Mouse (Mus musculus) heart, embryonic 12.5 days (tissue): ENCODE data around the gene Sfmbt2. TPM values are rescaled to one million over a fixed set of nuclear protein-coding genes. Genes with fewer than 3 reads are reported as not detected.
"Not testable (repeated sequence)": the region's sequence is repeated elsewhere in the genome, so short reads cannot be mapped to it uniquely, and the experiment has no call there.

ENCODE experiments used
- ATAC-seq: fragments of 200-750 bp; cut with Nextera tagmentation; 2 replicates; pipeline ENCODE4 v1.8.0; 2017; ENCODE audit warnings: moderate TSS enrichment, moderate library complexity; ENCODE audit not compliant: insufficient number of reproducible peaks, low FRiP score
- H3K27ac ChIP-seq: fragments of 300-500 bp; sonication (generic); 2 replicates; pipeline ENCODE4 v1.5.1; 2016; ENCODE audit warnings: mild to moderate bottlenecking, moderate library complexity; ENCODE audit not compliant: poor library complexity, severe bottlenecking
- H3K27me3 ChIP-seq: fragments of 300-500 bp; sonication (generic); replicated peaks from 2 replicates; pipeline ENCODE4 v1.6.1; 2016; ENCODE audit warnings: mild to moderate bottlenecking, moderate library complexity
- H3K36me3 ChIP-seq: fragments of 300-500 bp; sonication (generic); 2 replicates; pipeline ENCODE4 v1.6.1; 2016; ENCODE audit warnings: mild to moderate bottlenecking, moderate library complexity
- H3K4me1 ChIP-seq: fragments of 300-500 bp; sonication (generic); replicated peaks from 2 replicates; pipeline ENCODE4 v1.6.1; 2016; ENCODE audit warnings: mild to moderate bottlenecking
- H3K4me2 ChIP-seq: fragments of 300-500 bp; sonication (generic); 2 replicates; pipeline ENCODE4 v1.6.1; 2016; ENCODE audit warnings: mild to moderate bottlenecking, moderate library complexity
- H3K4me3 ChIP-seq: fragments of 300-500 bp; sonication (generic); 2 replicates; pipeline ENCODE4 v1.5.1; 2016; ENCODE audit warnings: mild to moderate bottlenecking
- H3K9ac ChIP-seq: fragments of 300-500 bp; sonication (generic); 2 replicates; pipeline ENCODE4 v1.6.1; 2016; ENCODE audit warnings: mild to moderate bottlenecking, moderate library complexity
- H3K9me3 ChIP-seq: fragments of 300-500 bp; sonication (generic); replicated peaks from 2 replicates; pipeline ENCODE4 v1.6.1; 2016; ENCODE audit warnings: mild to moderate bottlenecking, moderate library complexity
- WGBS: fragments of 180-500 bp; shearing (Covaris S2); methylation state at CpG from one replicate; pipeline ENCODE4 v1.1.7; 2016; 5-methylcytosine and 5-hydroxymethylcytosine counted together
- polyA plus RNA-seq: library from polyadenylated mRNA; unstranded; fragments of >200 nt; fragmentation: Nextera tagmentation; extraction: Ambion mirVana; gene quantifications from 2 replicates; pipeline ENCODE4 v1.2.1, GENCODE M21; 2016

Gene Sfmbt2
- 2.0 and 2.6 TPM in 2 replicates for polyA plus RNA-seq

- no peaks in the 10 kb centered on the region for H3K9me3 ChIP-seq
- H3K4me2 ChIP-seq: peak within 1 kb of the TSS; percentile 100; the same call in 1 of the 2 replicates
- H3K27ac ChIP-seq: no peak within 1 kb of the TSS
- H3K4me3 ChIP-seq: peak within 1 kb of the TSS; percentile 9; the same call in 1 of the 2 replicates
- no peaks in the 10 kb centered on the region for H3K36me3 ChIP-seq
- H3K4me1 ChIP-seq: peaks cover 14% of the 10 kb centered on the region
- no peak for ATAC-seq
- no peak within 1 kb of the TSS for H3K9ac ChIP-seq
- peaks cover 70% of the 10 kb centered on the region for H3K27me3 ChIP-seq
- under 1% methylated on average over 10 of the region's 10 CpGs for WGBS
Observed at GRCm38 (mm10) chr2:10370176-10370575, at the start of gene Sfmbt2. Sfmbt2 (plus strand) TSS chr2:10370510.

GRCm38 (mm10) chr2:10321093-10321492 is 49.2 kb upstream of the Sfmbt2 start:
- H3K4me3 ChIP-seq: no peak overlapping the region
- ATAC-seq: no peak

DNA sequence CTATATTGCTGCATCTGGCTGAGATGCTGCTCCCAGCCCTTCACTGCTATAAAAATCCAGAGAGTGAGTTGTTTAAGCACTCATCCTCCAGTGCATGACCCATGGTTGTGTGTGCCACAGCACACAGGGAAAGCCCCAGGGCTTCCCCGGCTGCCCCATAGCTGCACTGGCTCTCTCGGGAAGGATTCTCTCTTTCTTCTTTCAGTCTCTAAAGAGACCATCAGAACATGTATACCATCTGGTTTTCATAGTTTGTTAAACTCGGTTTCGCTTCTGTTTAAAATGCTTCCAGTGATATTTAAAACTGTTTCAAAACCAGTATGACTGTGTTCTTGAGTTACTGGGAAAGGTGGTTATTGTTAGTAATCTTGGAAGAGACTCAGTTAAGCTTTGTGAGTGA is 47.1 kb upstream of the Sfmbt2 start:
- 73% methylated on average over 4 of the region's 4 CpGs for WGBS
- Histone ChIP-seq H3K4me2 (no peak overlapping the region), H3K27ac (no peak overlapping the region), H3K9me3 (no peaks in the 10 kb centered on the region), H3K9ac (no peak overlapping the region), H3K4me3 (no peak overlapping the region), H3K4me1 (no peaks in the 10 kb centered on the region), H3K36me3 (no peaks in the 10 kb centered on the region), H3K27me3 (peaks cover 36% of the 10 kb centered on the region)
- ATAC-seq: no peak

More at GRCm38 (mm10) chr2:10321093-10321492, 49.2 kb upstream of the Sfmbt2 start:
- Histone ChIP-seq H3K4me2 (no peak overlapping the region), H3K36me3 (no peaks in the 10 kb centered on the region), H3K4me1 (no peaks in the 10 kb centered on the region), H3K9ac (no peak overlapping the region), H3K9me3 (no peaks in the 10 kb centered on the region), H3K27me3 (peaks cover 24% of the 10 kb centered on the region), H3K27ac (no peak overlapping the region)
- WGBS: 65% methylated on average over 6 of the region's 6 CpGs

DNA sequence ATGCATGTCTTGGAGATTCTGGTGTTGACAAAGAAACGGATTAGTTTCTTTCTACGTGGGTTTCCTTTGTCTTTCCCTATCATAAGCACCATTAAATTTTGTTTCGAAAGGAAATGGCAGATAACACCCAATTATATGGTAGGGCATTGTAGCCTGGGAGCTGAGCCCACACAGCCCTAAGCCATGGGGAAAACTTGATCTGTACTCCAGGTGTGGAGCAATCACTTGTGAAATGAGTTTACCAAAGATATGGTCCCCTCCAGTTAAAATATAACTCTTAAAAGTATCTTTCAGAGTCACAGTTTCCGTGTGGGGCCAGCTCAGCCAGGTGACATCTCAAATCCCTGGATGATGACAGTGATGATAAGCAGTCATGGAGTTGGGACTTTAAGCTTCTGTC is 45.3 kb upstream of the Sfmbt2 start:
- H3K9ac ChIP-seq: no peak overlapping the region
- no peak for ATAC-seq
- no peaks in the 10 kb centered on the region for H3K9me3 ChIP-seq
- WGBS: 60% methylated on average over 4 of the region's 4 CpGs
- H3K4me1 ChIP-seq: no peaks in the 10 kb centered on the region
- no peaks in the 10 kb centered on the region for H3K36me3 ChIP-seq
- peaks cover 37% of the 10 kb centered on the region for H3K27me3 ChIP-seq
- no peak overlapping the region for H3K27ac ChIP-seq
- no peak overlapping the region for H3K4me3 ChIP-seq
- no peak overlapping the region for H3K4me2 ChIP-seq

- 20% methylated on average over 5 of the region's 5 CpGs for WGBS
- H3K4me1 ChIP-seq: 0 out of 2 replicates have a peak, but pooled peaks cover 4% of the 10 kb centered on the region
- H3K9ac ChIP-seq: no peak overlapping the region
- peaks cover 55% of the 10 kb centered on the region for H3K27me3 ChIP-seq
- no peaks in the 10 kb centered on the region for H3K36me3 ChIP-seq
- no peak overlapping the region for H3K4me2 ChIP-seq
- H3K9me3 ChIP-seq: no peaks in the 10 kb centered on the region
- no peak overlapping the region for H3K4me3 ChIP-seq
- peak; percentile 36; the same call in 1 of the 2 replicates for ATAC-seq
- H3K27ac ChIP-seq: no peak overlapping the region
Observed at GRCm38 (mm10) chr2:10330216-10330615, 40.1 kb upstream of the Sfmbt2 start.

GRCm38 (mm10) chr2:10334299-10334698 is 36.0 kb upstream of the Sfmbt2 start:
- ATAC-seq: no peak

GRCm38 (mm10) chr2:10335037-10335608 is 35.2 kb upstream of the Sfmbt2 start:
- 0 out of 2 replicates have a peak, but pooled peaks cover 4% of the 10 kb centered on the region for H3K4me1 ChIP-seq
- no peak for ATAC-seq
- H3K4me3 ChIP-seq: no peak overlapping the region
- H3K9ac ChIP-seq: no peak overlapping the region
- no peaks in the 10 kb centered on the region for H3K36me3 ChIP-seq
- WGBS: 53% methylated on average over 4 of the region's 4 CpGs
- no peak overlapping the region for H3K27ac ChIP-seq
- no peak overlapping the region for H3K4me2 ChIP-seq
- no peaks in the 10 kb centered on the region for H3K9me3 ChIP-seq
- peaks cover 51% of the 10 kb centered on the region for H3K27me3 ChIP-seq

More at GRCm38 (mm10) chr2:10334299-10334698, 36.0 kb upstream of the Sfmbt2 start:
- Histone ChIP-seq H3K27ac (no peak overlapping the region), H3K4me1 (0 out of 2 replicates have a peak, but pooled peaks cover 4% of the 10 kb centered on the region), H3K4me3 (no peak overlapping the region), H3K4me2 (no peak overlapping the region), H3K27me3 (peaks cover 45% of the 10 kb centered on the region), H3K9me3 (no peaks in the 10 kb centered on the region), H3K9ac (no peak overlapping the region), H3K36me3 (no peaks in the 10 kb centered on the region)
- WGBS: 22% methylated on average over 6 of the region's 6 CpGs

DNA sequence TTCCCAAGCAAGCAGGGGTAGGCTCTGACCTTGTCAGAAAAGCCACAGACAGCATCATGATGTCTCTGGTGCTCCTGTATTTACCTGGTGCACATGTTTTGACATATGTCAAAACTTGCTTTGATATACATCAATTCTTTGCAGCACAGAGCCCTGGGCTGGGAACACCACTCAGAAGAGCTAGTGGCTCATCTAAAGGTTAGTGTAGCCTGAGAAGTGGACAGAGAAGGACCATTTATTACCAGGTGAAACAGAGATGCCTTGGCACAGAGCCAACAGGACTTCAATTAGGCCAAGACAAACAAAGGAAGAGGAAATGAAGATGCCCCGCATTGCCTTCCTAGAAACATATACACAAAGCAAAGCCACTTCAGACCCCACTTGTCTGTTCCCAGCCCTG is 30.3 kb upstream of the Sfmbt2 start:
- H3K4me2 ChIP-seq: no peak overlapping the region
- no peak overlapping the region for H3K4me3 ChIP-seq
- H3K27me3 ChIP-seq: peaks cover 26% of the 10 kb centered on the region
- no peak overlapping the region for H3K27ac ChIP-seq
- H3K9me3 ChIP-seq: no peaks in the 10 kb centered on the region
- H3K4me1 ChIP-seq: no peaks in the 10 kb centered on the region
- ATAC-seq: no peak
- WGBS: 75% methylated on average over 1 of the region's 1 CpGs
- no peak overlapping the region for H3K9ac ChIP-seq
- H3K36me3 ChIP-seq: no peaks in the 10 kb centered on the region

- no peaks in the 10 kb centered on the region for H3K36me3 ChIP-seq
- H3K4me3 ChIP-seq: no peak overlapping the region
- ATAC-seq: no peak
- no peaks in the 10 kb centered on the region for H3K4me1 ChIP-seq
- H3K9me3 ChIP-seq: no peaks in the 10 kb centered on the region
- WGBS: 79% methylated on average over 5 of the region's 5 CpGs
- H3K27ac ChIP-seq: no peak overlapping the region
- H3K4me2 ChIP-seq: no peak overlapping the region
- peaks cover 18% of the 10 kb centered on the region for H3K27me3 ChIP-seq
- H3K9ac ChIP-seq: no peak overlapping the region
Observed at GRCm38 (mm10) chr2:10343523-10343922, 26.8 kb upstream of the Sfmbt2 start.

DNA sequence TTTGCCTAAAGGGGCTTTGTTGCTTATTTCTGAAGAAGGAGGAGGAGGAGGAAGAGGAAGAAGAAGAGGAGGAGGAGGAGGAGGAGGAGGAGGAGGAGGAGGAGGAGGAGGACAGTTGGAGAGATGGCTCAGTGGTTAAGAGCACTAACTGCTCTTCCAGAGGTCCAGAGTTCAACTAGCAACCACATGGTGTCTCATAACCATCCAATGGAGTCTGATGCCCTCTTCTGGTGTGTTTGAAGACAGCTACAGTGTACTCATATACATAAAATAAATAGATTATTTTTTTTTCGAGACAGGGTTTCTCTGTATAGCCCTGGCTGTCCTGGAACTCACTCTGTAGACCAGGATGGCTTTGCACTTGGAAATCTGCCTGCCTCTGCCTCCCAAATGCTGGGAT is 26.2 kb upstream of the Sfmbt2 start:
- not testable (repeated sequence) for H3K4me1 ChIP-seq, H3K27ac ChIP-seq, H3K4me2 ChIP-seq, H3K4me3 ChIP-seq, ATAC-seq, H3K9ac ChIP-seq, H3K9me3 ChIP-seq, H3K36me3 ChIP-seq
- 83% methylated on average over 1 of the region's 1 CpGs for WGBS
- H3K27me3 ChIP-seq: peaks cover 18% of the 10 kb centered on the region

DNA sequence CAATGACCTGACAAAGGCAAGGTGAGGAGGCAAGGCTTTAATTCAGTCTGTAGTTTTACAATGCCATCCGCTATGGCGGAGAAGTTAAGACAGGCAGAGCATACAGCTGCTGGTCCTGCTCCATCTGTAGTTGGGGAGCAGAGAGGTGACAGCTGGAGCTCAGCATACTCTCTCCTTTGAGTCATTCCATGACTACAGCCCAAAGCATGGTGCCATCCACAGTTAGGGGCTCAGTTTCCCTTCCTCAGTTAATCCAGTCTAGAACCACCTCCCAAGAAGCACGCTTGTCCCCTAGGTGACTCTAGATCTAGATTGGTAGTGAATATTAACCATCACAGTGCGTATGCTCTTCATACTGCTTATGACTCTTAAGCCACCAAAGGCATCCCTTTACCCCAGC is 23.1 kb upstream of the Sfmbt2 start:
- Histone ChIP-seq H3K27me3 (0 out of 2 replicates have a peak, but pooled peaks cover 4% of the 10 kb centered on the region), H3K4me1 (no peaks in the 10 kb centered on the region), H3K4me2 (no peak overlapping the region), H3K27ac (no peak overlapping the region), H3K9me3 (no peaks in the 10 kb centered on the region), H3K9ac (no peak overlapping the region), H3K36me3 (no peaks in the 10 kb centered on the region), H3K4me3 (no peak overlapping the region)
- WGBS: 83% methylated on average over 4 of the region's 4 CpGs
- no peak for ATAC-seq

DNA sequence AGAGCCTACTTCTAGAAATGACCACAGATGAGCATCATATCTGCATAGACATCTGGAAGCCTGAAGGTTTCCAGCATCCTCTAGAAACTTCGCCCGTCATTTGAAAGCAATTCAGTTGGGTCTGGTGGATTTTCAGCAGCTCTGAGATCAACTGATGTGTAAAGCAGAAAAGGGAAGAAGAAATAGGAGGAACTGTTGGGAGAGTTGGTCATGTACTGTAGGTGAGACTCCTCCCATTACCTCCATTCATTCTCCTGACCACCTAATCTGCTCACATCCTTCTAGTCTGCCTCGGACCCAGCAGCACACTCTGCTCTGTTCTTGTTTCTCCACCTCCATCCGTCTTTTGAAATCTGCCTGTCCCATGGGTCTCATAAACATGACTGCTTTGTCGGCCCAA is 22.3 kb upstream of the Sfmbt2 start:
- H3K4me1 ChIP-seq: no peaks in the 10 kb centered on the region
- H3K27ac ChIP-seq: no peak overlapping the region
- no peaks in the 10 kb centered on the region for H3K9me3 ChIP-seq
- 0 out of 2 replicates have a peak, but pooled peaks cover 4% of the 10 kb centered on the region for H3K27me3 ChIP-seq
- H3K4me3 ChIP-seq: no peak overlapping the region
- H3K9ac ChIP-seq: no peak overlapping the region
- no peak overlapping the region for H3K4me2 ChIP-seq
- WGBS: 70% methylated on average over 5 of the region's 5 CpGs
- H3K36me3 ChIP-seq: no peaks in the 10 kb centered on the region
- no peak for ATAC-seq
